14 mouse cellular contexts compared by ENCODE assay signal in genomic region chr1:93009196-93009595, GRCm38 (mm10). TPM values are rescaled to one million over a fixed set of nuclear protein-coding genes. Genes with fewer than 3 reads are reported as not detected.
A peak's percentile ranks its signal among the peaks of the same experiment; 100 is the strongest.
DNase-seq lines count a peak whose midpoint lies in the region; ATAC-seq lines count a peak whose summit lies in the region.
"Had no signal": no experiment of that assay in that cellular context is flagged by ENCODE, and none has a peak within 500 bp of the region (broad histone marks: within the 10 kb centered on the region; RNA-seq: fewer than 3 reads in every experiment).

No protein-coding gene starts in this region.

- peaks cover 3% of the 10 kb centered on the region; the same call in 1 of the 2 replicates for H3K4me1 ChIP-seq in kidney, embryonic 16.5 days (ENCODE audit: insufficient read depth, low read length)
- H3K4me1 ChIP-seq: limb, embryonic 10.5 days; lung, embryonic 15.5 days had no signal

- no peak overlapping the region for H3K9ac ChIP-seq in kidney, embryonic 16.5 days (replicated peaks; ENCODE audit: low read length)
- H3K9ac ChIP-seq: lung, embryonic 15.5 days had no signal

- ATAC-seq in kidney, embryonic 16.5 days (ENCODE audit: low FRiP score, low TSS enrichment): no peak
- ATAC-seq in megakaryocyte, adult 5-6 weeks (ENCODE audit: poor library complexity, severe bottlenecking): no peak

- H3K4me3 ChIP-seq in kidney, embryonic 16.5 days (ENCODE audit: low read length): no peak overlapping the region
- H3K4me3 ChIP-seq: limb, embryonic 10.5 days; lung, embryonic 15.5 days had no signal

- H3K27me3 ChIP-seq in kidney, embryonic 16.5 days (ENCODE audit: insufficient read depth, low read length): no peaks in the 10 kb centered on the region
- H3K27me3 ChIP-seq: lung, embryonic 15.5 days had no signal

- no peak overlapping the region for H3K4me2 ChIP-seq in kidney, embryonic 16.5 days (replicated peaks; ENCODE audit: low read depth, low read length)
- H3K4me2 ChIP-seq: lung, embryonic 15.5 days had no signal

- no peaks in the 10 kb centered on the region for H3K36me3 ChIP-seq in kidney, embryonic 16.5 days (ENCODE audit: insufficient read depth, low read length)
- H3K36me3 ChIP-seq: limb, embryonic 10.5 days; lung, embryonic 15.5 days had no signal

- H3K9me3 ChIP-seq in kidney, embryonic 16.5 days (ENCODE audit: low read length): no peaks in the 10 kb centered on the region
- H3K9me3 ChIP-seq: limb, embryonic 10.5 days; lung, embryonic 15.5 days had no signal

- 59% methylated on average over 4 of the region's 4 CpGs for WGBS in kidney, embryonic 16.5 days

- H3K27ac ChIP-seq in kidney, embryonic 16.5 days (ENCODE audit: low read length): no peak overlapping the region
- H3K27ac ChIP-seq: limb, embryonic 10.5 days; lung, embryonic 15.5 days had no signal

- peak; percentile 43 for DNase-seq in kidney, adult 11 months
- peak; percentile 33 for DNase-seq in Muller cell, postnatal 12 days (ENCODE audit: inconsistent ontology term)
- DNase-seq in adrenal gland, postnatal 36 days: peak; percentile 92 to 95
- peak; percentile 53 for DNase-seq in kidney, postnatal 14 days
- no peak for DNase-seq in frontal cortex, postnatal 25 days (ENCODE audit: low spot score in 2 of 2)
- DNase-seq in urinary bladder, postnatal 36 days (ENCODE audit: low spot score in 2 of 2): no peak
- DNase-seq: thymus, postnatal 36 days had no signal

RNA-seq across cellular contexts. Expression of gene Aqp12, which starts 3.1 kb away (rescaled TPM):
- polyA plus RNA-seq in kidney, embryonic 16.5 days (2015; fragmentation: Nextera tagmentation; extraction: Ambion mirVana): not detected in 2 replicates
- not detected for total RNA-seq in adrenal gland, postnatal 36 days (2021)
- not detected in 2 replicates for total RNA-seq in megakaryocyte, adult 5-6 weeks (2015)
- total RNA-seq in megakaryocyte, adult 5-6 weeks (2017): not detected in 2 replicates
- total RNA-seq: hematopoietic stem cell, adult 5-6 weeks; layer of hippocampus, adult 18-20 months had no signal
- polyA plus RNA-seq: cortical plate, adult 2 months; limb, embryonic 10.5 days; lung, embryonic 15.5 days had no signal

RNA-seq across cellular contexts. Expression of gene Gpr35, which starts 58.5 kb away (rescaled TPM):
- 0.50 and 0.62 TPM in 2 replicates for polyA plus RNA-seq in kidney, embryonic 16.5 days (2015; fragmentation: Nextera tagmentation; extraction: Ambion mirVana)
- total RNA-seq in adrenal gland, postnatal 36 days (2021): 1 to 10 TPM in 1 of 2 experiments, under 1 TPM in 1; 0.53 to 1.9 TPM
- 69.5 and 72.6 TPM in 2 replicates for total RNA-seq in megakaryocyte, adult 5-6 weeks (2015)
- total RNA-seq in megakaryocyte, adult 5-6 weeks (2017): 46.4 and 47.2 TPM in 2 replicates

Comparison
In these comparisons a context has a peak if more than half of its experiments do, and no peak if none do; other contexts are left out.
1. DNase-seq: peak in kidney, adult 11 months (single experiment), Muller cell, postnatal 12 days (single experiment), adrenal gland, postnatal 36 days (2 of 2) and kidney, postnatal 14 days (single experiment); none in frontal cortex, postnatal 25 days (0 of 2) and urinary bladder, postnatal 36 days (0 of 2).
2. RNA of gene Gpr35, which starts 58.5 kb away (total RNA-seq): 46.4 to 72.6 TPM in megakaryocyte, adult 5-6 weeks; 0.53 to 1.9 TPM in adrenal gland, postnatal 36 days; every median in the first group is over 10 times any median in the second.